Mouse (Mus musculus): Measurements from ENCODE around the gene March8. TPM values are rescaled to one million over a fixed set of nuclear protein-coding genes. Genes with fewer than 3 reads are reported as not detected.

Gene March8
- polyA plus RNA-seq, 1 experiment, result 122 TPM

Other genes starting within 250 kb of the March8 start
- gene Tmcc1, start 144.5 kb upstream of the March8 start, polyA plus RNA-seq (2012; rRNA removed), result 13.0 and 13.9 TPM in 2 replicates
- gene Washc2, start 130.0 kb upstream of the March8 start, polyA plus RNA-seq (2012; rRNA removed), result 49.0 and 61.7 TPM in 2 replicates
- 1.9 and 3.5 TPM in 2 replicates for gene Zfand4, start 73.8 kb upstream of the March8 start, polyA plus RNA-seq (2012; rRNA removed)
- gene Alox5, start 123.2 kb downstream of the March8 start, polyA plus RNA-seq (2012; rRNA removed), result 14.0 and 15.1 TPM in 2 replicates
- not detected in 2 replicates for gene Olfr211, start 151.1 kb downstream of the March8 start, polyA plus RNA-seq (2012; rRNA removed)
- gene Olfr212, start 168.5 kb downstream of the March8 start, polyA plus RNA-seq (2012; rRNA removed), result 0.09 TPM in 1 of 2 replicates, not detected in the other
- not detected in 2 replicates for gene Olfr213, start 200.4 kb downstream of the March8 start, polyA plus RNA-seq (2012; rRNA removed)
- 0.09 and 0.14 TPM in 2 replicates for gene Gm5580, start 213.1 kb downstream of the March8 start, polyA plus RNA-seq (2012; rRNA removed)
- gene Olfr214, start 216.2 kb downstream of the March8 start, polyA plus RNA-seq (2012; rRNA removed), result not detected in 2 replicates
- not detected in 2 replicates for gene Olfr215, start 246.2 kb downstream of the March8 start, polyA plus RNA-seq (2012; rRNA removed)